Mouse (Mus musculus): Measurements from ENCODE around the gene Agap1.
A peak's percentile ranks its signal among the peaks of the same experiment; 100 is the strongest.

Agap1 gene

GRCm38 (mm10) chr1:89707756-89708480 lies 253.3 kb downstream of the Agap1 start:
- DNase-seq (ENCODE audit: low spot score in 2 of 2): peak; percentile 12 to 14

- no peak for DNase-seq (ENCODE audit: low spot score in 2 of 2)
Measured at GRCm38 (mm10) chr1:89709824-89710223, 255.2 kb downstream of the Agap1 start.

DNA sequence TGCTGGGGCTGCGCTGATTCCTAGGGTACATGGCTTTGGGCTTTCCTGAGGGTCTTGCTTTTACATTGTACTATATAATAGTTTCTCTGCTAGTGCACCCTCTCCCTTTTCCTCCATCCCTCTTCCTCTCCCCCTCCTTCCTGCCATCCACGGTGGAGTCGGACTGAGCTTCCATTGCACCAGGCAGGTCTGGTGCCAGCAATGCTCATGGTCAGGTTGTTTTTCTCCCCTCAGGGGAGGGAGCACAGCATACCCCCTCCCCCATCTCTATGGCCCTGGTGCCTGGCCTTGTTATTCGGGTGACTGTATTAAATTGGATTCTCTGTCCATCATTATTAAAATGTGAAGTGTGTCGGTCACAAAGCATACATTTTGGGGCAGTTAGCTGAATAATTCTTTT lies 259.1 kb downstream of the Agap1 start:
- DNase-seq (ENCODE audit: low spot score in 2 of 2): no peak

DNA sequence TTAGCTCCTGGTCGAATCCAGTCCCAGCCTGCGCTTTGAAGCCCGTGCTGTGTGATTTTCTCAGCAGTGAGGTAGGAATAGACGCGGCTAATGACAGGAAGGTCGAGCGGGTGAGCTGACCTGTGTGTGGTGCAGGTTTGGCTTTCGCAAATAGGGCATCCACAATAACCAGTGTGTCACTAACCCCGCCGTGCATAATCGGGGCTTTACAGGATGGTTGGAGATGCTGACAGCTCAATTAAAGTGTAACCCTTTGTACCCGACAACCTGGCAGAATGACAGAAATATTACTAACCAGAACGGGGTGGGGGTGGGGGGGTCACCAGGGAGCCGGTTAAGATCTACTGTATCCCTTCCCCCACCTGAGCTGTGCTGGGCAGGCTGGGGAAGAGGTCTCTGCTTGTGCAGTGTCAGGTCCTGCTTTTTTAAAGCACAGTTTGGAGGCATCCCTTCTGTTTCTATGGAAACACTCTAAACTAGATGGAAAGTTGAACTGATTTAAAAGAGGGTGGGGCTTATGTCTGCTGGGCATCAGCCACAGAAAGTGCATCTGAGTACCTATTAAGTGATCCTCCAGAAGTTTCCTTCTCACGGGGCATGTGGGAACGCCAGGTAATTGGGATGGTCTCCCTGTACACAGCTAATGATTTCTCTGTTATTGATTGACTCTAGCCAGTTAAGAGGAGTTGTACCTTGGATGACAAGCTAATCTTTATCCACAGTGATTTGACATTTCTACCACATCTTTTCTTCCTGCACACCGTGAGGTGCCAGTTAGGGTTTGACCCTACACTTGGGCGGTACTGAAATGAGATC lies 259.8 kb downstream of the Agap1 start:
- DNase-seq (ENCODE audit: low spot score in 2 of 2): no peak

DNA sequence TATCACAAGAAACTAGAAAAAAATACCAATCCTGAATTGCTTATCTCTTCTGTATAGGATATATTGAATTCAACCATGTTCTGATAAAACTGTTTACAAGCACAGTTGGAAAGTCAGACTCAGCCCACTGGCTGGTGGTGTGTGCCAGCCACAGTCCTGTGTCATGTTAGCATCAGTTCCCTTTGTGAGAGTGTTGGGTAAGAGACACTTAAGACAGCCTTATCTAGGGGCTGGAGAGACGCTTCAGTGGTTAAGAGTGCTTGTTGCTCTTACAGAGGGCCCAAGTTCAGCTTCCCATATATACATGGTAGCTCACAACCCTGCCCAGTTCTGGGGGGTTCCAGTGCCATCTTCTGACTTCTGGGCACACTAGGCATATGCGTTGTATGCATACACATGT lies 261.6 kb downstream of the Agap1 start:
- DNase-seq (ENCODE audit: low spot score in 2 of 2): no peak

DNA sequence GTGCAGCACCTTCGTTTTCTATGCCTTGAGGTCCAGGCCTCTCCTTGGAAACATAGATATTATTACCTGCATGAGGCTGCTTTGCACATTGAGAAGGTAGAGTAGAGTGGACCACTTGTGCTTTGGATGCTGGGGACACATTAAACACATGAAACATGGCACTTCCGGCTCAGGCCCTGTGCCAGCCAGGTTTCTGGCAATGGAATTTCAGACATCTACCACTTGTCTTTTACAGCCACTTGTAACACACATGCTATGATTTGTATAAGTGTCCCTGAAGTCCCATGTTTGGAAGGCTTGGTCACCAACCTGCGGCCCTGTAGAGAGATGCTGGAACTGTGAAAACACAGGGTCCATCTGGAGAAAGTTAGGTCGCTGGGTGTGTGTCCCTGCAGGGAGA lies 262.5 kb downstream of the Agap1 start:
- DNase-seq (ENCODE audit: low spot score in 2 of 2): no peak

GRCm38 (mm10) chr1:89718782-89719403 lies 264.3 kb downstream of the Agap1 start:
- no peak for DNase-seq (ENCODE audit: low spot score in 2 of 2)

GRCm38 (mm10) chr1:89724141-89724540 lies 269.5 kb downstream of the Agap1 start:
- DNase-seq (ENCODE audit: low spot score in 2 of 2): no peak

DNA sequence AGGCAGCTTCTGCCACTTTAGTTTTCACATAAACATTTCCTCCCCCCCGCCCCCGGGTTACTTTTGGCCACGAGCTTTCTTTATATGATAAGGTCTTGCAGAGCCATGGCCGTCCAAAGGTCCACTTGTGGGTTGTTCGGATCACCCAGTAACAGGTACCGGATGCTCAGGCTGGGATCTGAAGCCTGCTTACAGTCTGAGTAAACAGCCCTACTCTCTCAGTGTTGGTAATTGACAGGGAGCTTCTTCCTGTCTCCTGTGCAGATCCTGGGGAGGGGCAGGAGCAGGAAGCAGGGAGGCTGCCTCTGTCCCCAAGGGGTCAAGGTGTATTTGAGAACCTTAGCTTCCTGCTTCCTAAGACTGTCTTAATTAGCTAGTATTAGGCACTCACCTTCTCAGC lies 269.9 kb downstream of the Agap1 start:
- DNase-seq (ENCODE audit: low spot score in 2 of 2): no peak

- DNase-seq (ENCODE audit: low spot score in 2 of 2): no peak
Measured at GRCm38 (mm10) chr1:89724957-89725356, 270.4 kb downstream of the Agap1 start.

GRCm38 (mm10) chr1:89728481-89728880 lies 273.9 kb downstream of the Agap1 start:
- no peak for DNase-seq (ENCODE audit: low spot score in 2 of 2)

- no peak for DNase-seq (ENCODE audit: low spot score in 2 of 2)
Measured at GRCm38 (mm10) chr1:89730589-89731195, 276.1 kb downstream of the Agap1 start.

GRCm38 (mm10) chr1:89734368-89734767 lies 279.8 kb downstream of the Agap1 start:
- DNase-seq (ENCODE audit: low spot score in 2 of 2): no peak

DNA sequence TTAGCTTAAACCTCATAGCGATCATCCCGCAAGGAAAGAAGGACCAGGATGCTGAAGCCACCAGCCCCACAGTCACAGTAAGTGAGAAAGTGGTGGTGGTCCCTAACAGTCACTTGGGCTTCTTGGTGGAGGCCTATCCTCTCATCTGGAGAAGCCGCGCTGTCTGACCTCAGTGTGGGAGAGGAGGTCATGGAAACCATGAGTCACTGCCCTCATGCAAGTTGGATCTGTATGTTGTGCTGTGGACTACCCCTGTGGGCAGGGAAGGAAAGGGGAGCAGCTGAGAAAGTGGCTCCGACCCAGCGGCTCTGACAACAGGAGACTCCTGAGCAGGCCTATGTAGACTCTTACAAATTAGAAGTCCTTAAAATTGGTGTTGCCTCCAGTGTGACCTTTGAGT lies 280.5 kb downstream of the Agap1 start:
- DNase-seq (ENCODE audit: low spot score in 2 of 2): no peak

DNA sequence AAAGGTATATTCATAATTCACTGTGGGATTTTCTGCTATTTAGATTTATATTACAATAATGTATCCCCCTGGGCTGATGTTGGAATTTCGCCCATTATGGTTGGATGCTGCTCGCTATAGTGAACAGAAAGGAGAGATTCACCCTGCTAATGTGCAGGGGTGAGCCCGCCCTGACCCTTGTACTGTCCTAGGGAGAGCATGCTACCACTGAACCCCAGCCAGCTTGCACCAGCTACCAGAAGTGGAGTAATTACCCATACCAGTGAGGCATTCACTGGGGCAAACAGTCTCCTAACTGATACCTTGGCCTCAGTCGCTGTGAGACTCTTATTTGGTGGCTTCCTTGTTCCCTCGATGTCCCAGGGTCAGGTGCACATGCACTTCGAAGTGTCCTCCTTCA lies 281.4 kb downstream of the Agap1 start:
- no peak for DNase-seq (ENCODE audit: low spot score in 2 of 2)

DNA sequence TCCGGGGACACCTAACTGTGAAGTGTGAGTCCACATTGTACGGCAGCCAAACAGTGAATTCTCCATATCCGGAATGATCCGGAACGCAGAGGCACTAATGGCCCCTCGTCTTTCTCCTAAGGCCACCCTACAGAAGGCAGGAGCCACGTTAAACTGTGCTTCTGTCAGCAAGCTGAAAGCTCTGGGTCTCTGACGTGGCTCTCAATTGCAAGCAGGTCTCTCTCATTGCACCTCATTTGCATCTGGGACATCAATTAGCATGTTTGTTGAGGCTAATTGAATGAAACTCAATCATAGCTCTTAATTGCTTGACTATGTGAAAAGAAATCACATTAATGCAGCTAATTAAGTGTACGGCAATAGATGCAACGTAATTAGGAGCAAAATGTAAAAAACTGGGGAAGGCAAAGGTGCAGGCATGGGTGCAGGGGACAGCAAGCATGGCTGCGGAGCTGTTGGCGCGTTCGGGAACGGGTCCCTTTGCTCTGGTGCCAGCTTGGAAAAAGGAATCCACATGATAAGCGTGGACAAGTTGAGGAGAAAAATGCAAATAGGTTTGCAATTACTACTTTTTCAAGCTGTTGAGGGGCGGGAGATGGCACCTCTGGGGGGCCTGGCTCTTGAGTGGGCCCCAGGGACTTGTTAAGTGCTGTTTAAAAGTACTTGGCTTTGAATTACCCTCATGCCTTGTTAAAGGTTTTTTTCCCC lies 284.6 kb downstream of the Agap1 start:
- no peak for DNase-seq (ENCODE audit: low spot score in 2 of 2)

DNA sequence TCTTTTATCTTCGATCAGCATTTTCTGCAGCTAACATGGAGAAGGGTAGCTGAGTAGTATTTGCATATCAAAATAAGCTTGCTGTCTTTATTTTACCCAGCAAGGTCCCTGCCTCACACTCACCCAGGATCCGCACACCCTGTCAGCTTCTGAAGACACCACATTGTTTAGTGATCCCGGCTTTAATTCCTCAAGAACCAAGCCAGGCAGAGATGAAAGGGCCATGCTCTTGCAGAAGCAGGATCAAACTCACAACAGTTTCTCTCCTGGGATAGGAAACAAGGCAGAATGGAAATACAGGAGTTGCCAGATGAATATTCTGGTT lies 285.1 kb downstream of the Agap1 start:
- no peak for DNase-seq (ENCODE audit: low spot score in 2 of 2)

DNA sequence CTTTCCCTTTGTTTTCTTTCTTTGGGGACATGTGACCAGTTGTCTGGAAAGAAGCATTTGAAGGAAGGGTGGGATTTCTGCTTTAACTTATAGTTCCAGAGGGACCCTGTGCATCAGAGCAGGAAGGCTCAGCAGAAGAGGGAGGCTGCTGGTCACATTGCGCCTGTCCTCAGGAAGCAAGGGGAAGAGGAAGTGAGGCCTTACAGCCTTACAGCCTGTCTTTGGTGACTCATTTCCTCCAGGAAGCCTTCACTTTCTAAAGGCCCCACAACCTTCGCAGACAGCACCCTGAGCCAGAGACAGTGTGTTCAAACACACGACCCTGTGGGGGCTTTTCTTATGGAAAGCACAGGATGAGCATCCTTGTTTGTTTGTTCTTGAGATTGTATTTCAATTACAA lies 287.8 kb downstream of the Agap1 start:
- no peak for DNase-seq (ENCODE audit: low spot score in 2 of 2)

DNA sequence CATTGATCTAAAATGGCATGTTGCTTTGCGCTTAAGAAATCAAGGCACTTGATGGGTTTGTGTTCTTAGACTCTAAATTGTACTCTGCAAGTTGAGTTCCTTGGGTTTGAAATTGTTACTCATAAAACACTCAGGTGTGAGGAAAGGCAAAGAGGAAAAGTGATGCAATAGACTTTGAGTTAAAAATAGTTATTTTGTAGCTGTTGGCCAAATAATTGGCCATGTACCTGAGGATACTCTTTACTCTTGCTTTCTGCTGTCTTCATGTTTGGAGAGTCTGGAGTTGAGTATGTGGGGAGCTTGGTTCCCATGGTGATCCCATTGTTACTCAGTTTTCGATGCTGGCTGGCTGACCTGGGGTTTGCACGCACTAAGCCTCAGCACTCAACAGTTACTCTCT lies 291.6 kb downstream of the Agap1 start:
- no peak for DNase-seq (ENCODE audit: low spot score in 2 of 2)

GRCm38 (mm10) chr1:89749666-89750065 lies 295.1 kb downstream of the Agap1 start:
- no peak for DNase-seq (ENCODE audit: low spot score in 2 of 2)

GRCm38 (mm10) chr1:89750495-89750894 lies 295.9 kb downstream of the Agap1 start:
- no peak for DNase-seq (ENCODE audit: low spot score in 2 of 2)

- no peak for DNase-seq (ENCODE audit: low spot score in 2 of 2)
Measured at GRCm38 (mm10) chr1:89750921-89751320, 296.3 kb downstream of the Agap1 start.

All from heart, adult 9 months (tissue).